Mouse (Mus musculus) macrophage (primary cell): ENCODE data around the gene Epas1. TPM values are rescaled to one million over a fixed set of nuclear protein-coding genes. Genes with fewer than 3 reads are reported as not detected.

Experiments
- H3K27ac ChIP-seq: fragments of 350-480 bp; formaldehyde crosslinking; 2 replicates; pipeline ENCODE4 v1.9.0; 2021
- H3K36me3 ChIP-seq: fragments of 350-480 bp; formaldehyde crosslinking; 2 replicates; pipeline ENCODE4 v1.9.0; 2021; ENCODE audit errors: inconsistent target
- H3K4me3 ChIP-seq: fragments of 350-480 bp; formaldehyde crosslinking; 2 replicates; pipeline ENCODE4 v1.9.0; 2021; ENCODE audit errors: inconsistent target
- H3K79me2 ChIP-seq: fragments of 350-480 bp; formaldehyde crosslinking; 2 replicates; pipeline ENCODE4 v1.9.0; 2021; ENCODE audit errors: inconsistent target
- WGBS: methylation state at CpG from one replicate; pipeline ENCODE4 v1.1.7; 2026; ENCODE audit warnings: inconsistent platforms; ENCODE audit not compliant: missing documents; 5-methylcytosine and 5-hydroxymethylcytosine counted together
- polyA plus RNA-seq: library from polyadenylated mRNA; stranded (reverse); fragments of 250-400 nt; gene quantifications from 3 replicates; pipeline ENCODE4 v1.2.4, GENCODE M21; 2018; ENCODE audit warnings: inconsistent platforms

Gene Epas1
- polyA plus RNA-seq, 1 experiment from 2014 or later = 6.8 TPM

DNA sequence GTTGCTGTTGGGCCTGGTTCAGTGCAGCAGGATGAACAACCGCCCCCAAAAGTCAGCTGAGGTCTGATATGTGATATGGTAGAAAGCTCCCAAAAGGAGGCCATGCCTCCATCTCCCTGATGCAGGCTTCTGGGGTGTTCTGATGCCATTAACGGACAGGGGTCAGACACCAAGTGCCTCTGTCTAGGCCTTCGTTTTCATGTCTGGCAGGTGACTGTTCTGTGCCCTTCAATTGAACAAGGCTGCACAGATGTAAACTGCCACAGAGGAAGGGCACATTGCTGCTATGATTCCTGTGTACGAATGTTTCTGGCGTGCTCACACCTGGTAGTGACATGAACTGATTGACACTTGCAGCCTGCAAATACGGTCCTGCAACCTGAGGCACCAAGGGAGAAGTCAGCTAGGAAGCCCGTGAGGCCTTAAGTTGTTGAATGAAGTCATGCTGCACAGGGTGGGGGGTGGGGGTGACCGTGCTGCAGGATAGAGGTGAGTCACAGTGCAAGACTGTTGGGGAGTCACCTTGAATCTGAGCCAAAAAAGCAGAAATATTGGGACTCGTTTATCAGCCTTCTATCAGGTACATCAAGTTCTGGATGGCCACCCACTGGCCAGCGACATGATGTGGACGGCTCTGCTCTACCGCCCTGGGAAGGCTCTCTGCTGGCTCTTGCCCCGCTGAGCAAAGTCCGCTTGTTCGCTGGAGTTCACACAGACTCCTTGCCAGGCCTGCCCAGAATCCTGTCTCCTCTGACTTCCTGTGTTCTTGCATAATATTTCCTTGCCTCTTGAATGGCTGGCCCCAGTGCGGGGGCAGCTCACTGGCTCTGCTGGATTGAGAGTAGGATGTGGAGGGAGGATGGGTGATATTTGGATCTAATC lies 16.1 kb downstream of the Epas1 start:
- Histone ChIP-seq H3K4me3 (no peak overlapping the region), H3K27ac (no peak overlapping the region), H3K36me3 (no peaks in the 10 kb centered on the region), H3K79me2 (no peaks in the 10 kb centered on the region)
- 51% methylated on average over 16 of the region's 16 CpGs for WGBS

DNA sequence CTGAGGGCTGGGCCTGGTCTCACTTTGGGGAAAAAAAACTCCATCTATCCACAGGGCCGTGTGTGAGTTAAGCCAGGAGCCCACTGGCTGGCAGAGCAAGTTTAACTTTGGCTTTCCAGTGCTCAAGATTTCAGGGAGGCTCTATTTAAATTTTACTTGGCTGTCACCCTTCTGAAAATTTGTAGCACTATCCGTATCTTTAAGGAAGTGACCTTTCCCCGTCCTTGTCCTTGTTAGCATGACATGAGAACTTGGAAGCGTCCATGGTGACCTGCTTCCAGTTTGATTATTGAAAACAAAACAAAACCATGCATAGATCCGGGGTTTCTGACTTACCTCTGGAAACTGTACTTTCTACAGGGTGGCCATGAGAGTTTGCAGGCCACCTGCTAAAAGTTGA lies 17.3 kb downstream of the Epas1 start:
- Histone ChIP-seq H3K36me3 (no peaks in the 10 kb centered on the region), H3K4me3 (no peak overlapping the region), H3K79me2 (no peaks in the 10 kb centered on the region), H3K27ac (no peak overlapping the region)
- WGBS = 86% methylated on average over 5 of the region's 5 CpGs

DNA sequence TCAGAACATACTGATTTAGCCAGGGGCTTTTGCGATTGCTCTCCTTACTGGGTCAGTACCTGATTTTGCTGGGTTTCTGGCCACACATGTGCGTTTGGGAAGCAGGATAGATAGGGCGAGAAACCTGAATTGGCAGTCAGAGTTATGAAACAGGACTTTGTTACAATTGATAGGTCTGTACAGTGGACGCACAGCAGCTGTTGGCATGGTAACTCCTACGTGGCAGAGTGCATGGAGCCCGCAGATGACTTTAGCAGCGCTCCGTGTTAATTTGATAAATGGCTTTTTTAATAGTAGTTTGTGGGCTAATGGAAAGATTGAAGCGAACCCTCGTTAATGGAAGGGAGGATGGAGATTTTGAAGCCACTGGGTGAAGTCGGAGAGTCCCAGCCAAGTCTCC lies 18.5 kb downstream of the Epas1 start:
- H3K4me3 ChIP-seq = no peak overlapping the region
- no peaks in the 10 kb centered on the region for H3K36me3 ChIP-seq
- 92% methylated on average over 11 of the region's 11 CpGs for WGBS

DNA sequence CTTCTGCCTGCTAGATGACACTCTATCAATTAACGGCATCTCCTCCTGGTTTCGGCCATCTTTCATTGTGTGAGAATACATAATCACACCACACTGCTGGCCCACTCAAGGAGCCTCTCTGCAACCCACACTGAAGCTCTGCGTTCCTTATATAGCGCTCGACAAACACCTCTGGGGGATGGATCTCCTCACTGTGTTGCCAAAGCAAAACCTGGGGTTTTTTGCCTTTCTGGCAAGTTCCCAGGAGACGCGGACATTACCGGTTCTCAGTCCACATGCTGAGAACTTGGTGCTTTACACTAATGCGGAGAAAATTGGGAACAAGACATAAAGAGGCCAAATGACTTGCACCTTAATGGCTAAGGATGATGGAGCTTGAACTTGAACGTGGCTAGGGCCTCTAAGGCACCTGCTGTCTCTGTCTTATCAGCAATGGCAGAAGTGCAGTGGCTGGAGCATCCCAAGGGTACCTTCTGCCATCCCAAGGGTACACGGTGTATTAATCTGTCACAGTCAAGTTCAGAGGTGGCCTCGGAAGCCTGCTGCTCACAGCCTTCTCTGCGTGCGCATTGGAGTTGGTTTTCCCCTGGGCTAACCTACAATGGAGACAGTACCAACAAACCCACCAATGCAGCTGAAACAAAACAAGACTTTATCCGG lies 19.6 kb downstream of the Epas1 start:
- 93% methylated on average over 15 of the region's 15 CpGs for WGBS
- Histone ChIP-seq H3K27ac (no peak overlapping the region), H3K79me2 (no peaks in the 10 kb centered on the region), H3K36me3 (no peaks in the 10 kb centered on the region), H3K4me3 (no peak overlapping the region)

More for the DNA sequence above, 18.5 kb downstream of the Epas1 start:
- Histone ChIP-seq H3K27ac (no peak overlapping the region), H3K79me2 (no peaks in the 10 kb centered on the region)

DNA sequence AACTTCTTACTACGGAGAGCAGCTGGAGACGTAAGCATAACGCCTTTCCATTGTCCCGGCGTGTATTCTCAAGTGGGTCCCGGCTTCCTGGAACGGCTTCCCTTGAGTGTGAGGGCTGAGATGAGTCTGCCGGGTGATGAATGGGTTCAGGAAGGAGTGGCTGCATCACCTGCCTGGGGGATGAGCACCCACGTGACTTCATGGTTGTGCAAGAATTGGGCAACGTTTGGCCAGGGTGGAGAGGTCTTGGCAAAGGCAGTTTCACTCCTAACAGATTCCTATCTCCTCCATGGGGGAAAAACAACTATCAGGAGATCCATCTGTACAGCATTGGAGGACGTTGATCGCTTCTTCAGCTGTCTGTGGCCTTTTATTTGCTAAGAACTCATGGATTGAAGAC lies 23.0 kb downstream of the Epas1 start:
- H3K4me3 ChIP-seq = no peak overlapping the region
- WGBS = 75% methylated on average over 12 of the region's 12 CpGs
- H3K79me2 ChIP-seq = no peaks in the 10 kb centered on the region
- H3K36me3 ChIP-seq = no peaks in the 10 kb centered on the region
- no peak overlapping the region for H3K27ac ChIP-seq

DNA sequence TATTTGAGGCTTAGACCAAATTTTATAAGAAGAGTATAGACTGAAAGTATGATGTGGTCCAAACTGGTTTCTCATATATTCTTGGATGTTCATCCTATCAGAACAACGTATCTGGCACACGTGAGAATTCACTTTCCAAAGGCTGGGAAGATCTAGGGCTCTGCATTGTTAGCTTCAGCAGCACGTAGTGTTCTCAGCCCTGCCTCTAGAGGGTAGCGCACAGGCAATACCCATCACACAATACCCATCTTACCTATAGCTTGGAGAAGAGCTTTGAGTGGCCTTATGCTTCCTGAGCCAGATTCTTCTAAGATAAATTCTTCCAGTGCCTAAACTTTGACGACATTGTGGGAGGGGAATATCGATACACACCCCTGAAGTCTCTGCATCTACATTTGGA lies 24.6 kb downstream of the Epas1 start:
- Histone ChIP-seq H3K36me3 (no peaks in the 10 kb centered on the region), H3K4me3 (no peak overlapping the region), H3K79me2 (no peaks in the 10 kb centered on the region), H3K27ac (no peak overlapping the region)
- 96% methylated on average over 6 of the region's 6 CpGs for WGBS

DNA sequence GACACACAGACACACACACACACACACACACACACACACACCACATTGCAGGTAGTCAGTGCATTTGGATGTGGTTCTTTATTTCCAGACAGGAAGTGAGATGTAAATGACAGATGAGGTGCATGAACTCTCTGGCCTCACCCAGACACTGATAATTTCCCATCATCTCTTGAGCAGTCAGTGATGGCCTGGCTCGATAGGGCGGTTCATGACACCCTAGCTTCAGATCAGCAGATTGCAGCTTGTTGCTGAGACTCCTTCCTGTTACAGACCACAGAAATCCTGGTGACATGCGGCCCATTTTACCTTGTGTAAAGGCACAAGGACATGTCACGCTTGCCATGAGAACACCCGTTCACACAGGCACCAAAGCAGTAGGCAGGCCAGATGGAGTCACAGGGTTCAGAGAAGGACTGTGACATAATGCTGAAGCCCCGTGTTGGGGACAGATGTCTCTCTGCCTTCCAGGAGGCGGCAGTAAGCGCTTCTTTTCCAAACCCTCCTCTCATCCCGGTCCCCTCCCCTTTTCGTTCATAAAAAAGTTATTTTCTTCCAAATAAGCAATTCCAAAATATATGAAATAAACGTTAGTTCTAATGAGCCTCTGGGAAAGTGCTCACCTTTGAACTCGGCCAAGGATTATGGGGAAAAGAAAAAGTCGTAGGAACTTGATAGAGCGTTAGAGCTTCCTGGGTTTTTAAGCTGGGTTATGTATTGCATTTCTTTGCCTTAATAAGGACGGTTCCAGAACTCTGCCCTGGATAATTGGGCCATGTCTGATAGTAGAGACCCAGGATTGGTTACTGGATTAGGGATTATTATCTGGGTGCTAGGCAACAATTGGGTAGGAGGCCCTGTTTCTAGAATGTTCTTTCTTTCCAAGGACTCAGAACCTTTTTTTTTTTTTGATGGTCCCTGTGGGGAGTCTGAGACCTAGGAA lies 26.0 kb downstream of the Epas1 start:
- WGBS = 70% methylated on average over 15 of the region's 15 CpGs
- no peak overlapping the region for H3K27ac ChIP-seq
- no peak overlapping the region for H3K4me3 ChIP-seq
- no peaks in the 10 kb centered on the region for H3K79me2 ChIP-seq
- no peaks in the 10 kb centered on the region for H3K36me3 ChIP-seq

DNA sequence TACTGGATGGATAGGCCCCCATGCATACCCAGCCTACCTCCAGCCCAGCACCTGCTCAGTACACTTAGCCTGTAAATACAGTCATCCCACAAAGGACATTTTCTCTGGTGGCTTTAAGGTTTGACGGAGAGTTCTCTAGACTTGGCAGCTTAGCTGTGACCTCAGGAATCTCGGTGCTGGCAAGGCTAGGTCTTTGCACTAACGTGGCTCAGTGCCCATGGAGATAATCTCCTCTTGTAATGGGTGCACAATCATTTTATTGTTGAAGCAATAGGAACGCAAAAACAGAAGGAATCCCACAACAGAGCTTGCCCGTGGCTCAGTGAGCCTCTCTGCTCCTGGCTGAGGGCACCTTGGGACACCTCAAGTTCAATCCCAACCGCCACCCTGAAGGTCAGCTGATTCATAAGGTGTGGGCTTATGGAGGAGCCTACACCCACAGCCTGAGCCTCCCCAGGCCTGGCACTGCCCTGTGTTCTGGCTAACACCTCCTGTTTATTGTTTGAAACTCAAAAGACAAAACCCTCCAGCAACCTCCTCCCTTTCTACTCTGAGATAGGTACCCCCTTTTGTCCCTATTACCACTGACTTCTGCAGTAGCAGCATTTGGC lies 27.3 kb downstream of the Epas1 start:
- 87% methylated on average over 6 of the region's 6 CpGs for WGBS
- Histone ChIP-seq H3K27ac (no peak overlapping the region), H3K4me3 (no peak overlapping the region), H3K36me3 (no peaks in the 10 kb centered on the region), H3K79me2 (no peaks in the 10 kb centered on the region)

DNA sequence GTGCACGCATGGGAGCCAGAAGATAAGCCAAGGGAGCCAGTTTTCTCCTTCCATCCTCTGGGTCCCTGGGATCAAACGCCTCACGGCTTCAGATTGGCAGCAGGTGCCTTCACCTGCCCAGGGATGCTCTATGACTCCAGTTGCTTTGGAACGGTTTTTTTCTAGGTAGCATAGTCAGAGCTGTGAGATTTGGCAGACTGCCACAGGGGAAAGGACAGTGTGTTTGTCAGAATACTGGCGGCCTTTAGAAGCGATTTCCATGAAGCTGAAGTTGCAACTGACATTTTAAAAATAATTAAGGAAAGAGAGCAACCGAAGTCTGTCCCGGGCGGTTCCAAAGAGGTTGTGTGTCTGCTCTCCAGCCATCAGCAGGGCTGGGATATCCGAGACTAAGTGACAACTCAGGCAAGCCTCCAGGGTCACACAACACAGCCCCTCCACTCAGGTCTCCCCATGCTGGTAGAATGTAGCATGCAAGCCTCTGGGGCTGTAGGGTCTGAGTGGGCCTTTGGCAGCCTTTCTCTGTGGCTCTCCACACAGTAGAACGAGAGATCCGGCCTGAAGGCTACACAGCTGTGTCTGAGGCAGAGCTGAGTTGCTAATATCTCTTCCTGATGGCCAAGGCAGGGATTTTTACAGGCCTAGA lies 28.4 kb downstream of the Epas1 start:
- no peaks in the 10 kb centered on the region for H3K36me3 ChIP-seq
- no peak overlapping the region for H3K27ac ChIP-seq
- H3K79me2 ChIP-seq = no peaks in the 10 kb centered on the region
- H3K4me3 ChIP-seq = no peak overlapping the region
- WGBS = 84% methylated on average over 12 of the region's 12 CpGs

DNA sequence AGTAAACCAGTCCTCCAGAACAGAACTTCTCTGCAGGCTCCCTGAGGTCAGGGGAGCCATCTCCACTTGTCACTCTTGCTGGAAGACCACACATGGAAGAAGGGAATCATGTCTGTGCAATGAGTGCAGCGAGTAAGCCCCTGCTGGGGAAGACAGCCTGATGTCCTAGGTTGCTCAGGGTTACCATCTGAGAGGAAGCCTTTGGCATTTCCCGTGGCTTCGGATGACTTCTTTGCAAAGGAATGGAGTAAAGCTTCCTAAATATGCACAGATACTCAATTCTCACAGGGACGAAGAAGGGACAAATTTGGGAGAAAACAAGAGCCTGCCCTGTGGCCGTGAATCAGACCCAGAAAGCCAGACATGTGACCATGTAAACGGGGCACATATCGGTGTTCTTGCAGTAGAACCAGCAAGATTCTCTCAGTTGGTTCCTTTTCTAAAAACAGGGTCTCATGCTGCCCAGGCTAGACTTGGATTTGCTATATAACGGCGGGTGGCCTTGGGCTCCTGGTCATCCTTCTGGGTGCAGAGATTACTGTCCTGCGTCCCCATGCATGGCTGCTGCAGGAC lies 31.0 kb downstream of the Epas1 start:
- WGBS = 89% methylated on average over 10 of the region's 10 CpGs
- Histone ChIP-seq H3K4me3 (no peak overlapping the region), H3K36me3 (no peaks in the 10 kb centered on the region), H3K79me2 (no peaks in the 10 kb centered on the region), H3K27ac (no peak overlapping the region)

DNA sequence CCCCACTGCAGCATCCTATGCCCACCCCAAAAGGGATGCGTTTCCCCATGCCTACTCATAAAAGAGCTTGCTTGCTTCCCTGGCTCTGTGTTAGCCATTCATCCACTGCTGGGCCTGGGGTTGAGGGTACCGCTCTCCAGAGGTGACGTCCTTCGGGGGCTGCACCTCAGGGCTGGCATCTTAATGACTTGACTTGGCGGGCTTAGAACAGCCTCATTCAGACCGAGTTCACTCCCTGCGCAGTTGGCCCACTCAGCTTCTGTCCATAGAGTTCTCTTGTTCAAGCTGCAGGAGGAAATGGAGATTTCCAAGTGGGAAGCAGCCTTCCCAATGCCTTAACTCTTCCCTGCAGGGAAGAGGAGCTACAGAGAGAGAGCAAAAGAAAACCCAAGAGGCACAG lies 32.1 kb downstream of the Epas1 start:
- H3K4me3 ChIP-seq = no peak overlapping the region
- H3K79me2 ChIP-seq = no peaks in the 10 kb centered on the region
- no peak overlapping the region for H3K27ac ChIP-seq
- H3K36me3 ChIP-seq = no peaks in the 10 kb centered on the region
- WGBS = 93% methylated on average over 7 of the region's 7 CpGs

DNA sequence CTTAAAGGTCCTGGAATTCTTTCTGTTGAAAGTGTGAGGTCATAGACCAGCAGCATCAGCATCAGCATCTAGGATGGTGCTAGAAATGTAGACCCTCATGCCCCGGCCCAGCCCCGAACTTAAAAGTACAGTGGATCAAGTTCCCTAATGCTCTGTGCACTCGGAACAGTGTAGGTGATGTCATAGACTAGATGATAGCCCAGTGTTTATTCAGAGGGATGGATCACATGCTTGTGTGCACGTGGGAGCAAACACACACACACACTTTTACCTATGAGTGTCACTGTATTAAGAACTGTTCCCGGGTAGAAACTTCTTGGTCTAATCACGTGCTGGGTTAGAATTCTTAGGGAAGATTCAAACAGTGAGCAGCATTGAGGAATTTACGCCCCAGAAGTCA lies 33.0 kb downstream of the Epas1 start:
- WGBS = 91% methylated on average over 7 of the region's 7 CpGs

DNA sequence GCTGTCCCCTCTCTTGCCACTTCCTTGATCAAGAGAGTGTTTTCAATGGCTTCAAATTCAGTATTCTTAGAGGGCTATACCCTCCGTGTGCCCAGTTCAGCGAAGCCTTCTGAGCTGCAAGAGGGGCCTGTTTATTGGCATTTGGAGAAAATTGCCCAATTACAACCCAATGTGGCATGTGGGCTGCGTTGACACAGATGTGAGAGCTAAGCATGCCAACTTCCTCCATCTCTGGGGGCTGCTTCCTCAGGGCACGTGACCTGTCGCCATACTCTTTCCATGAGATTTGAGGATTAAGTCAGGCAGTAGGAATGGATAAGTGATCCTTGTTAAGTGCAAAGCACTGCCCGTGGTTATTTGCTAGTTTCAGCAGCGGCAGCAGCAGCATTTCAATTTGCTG lies 34.3 kb downstream of the Epas1 start:
- H3K79me2 ChIP-seq = no peaks in the 10 kb centered on the region
- H3K4me3 ChIP-seq = no peak overlapping the region
- no peak overlapping the region for H3K27ac ChIP-seq
- no peaks in the 10 kb centered on the region for H3K36me3 ChIP-seq
- WGBS = 31% methylated on average over 7 of the region's 7 CpGs

More for the DNA sequence above, 33.0 kb downstream of the Epas1 start:
- no peaks in the 10 kb centered on the region for H3K79me2 ChIP-seq
- no peak overlapping the region for H3K4me3 ChIP-seq
- H3K36me3 ChIP-seq = no peaks in the 10 kb centered on the region
- no peak overlapping the region for H3K27ac ChIP-seq

DNA sequence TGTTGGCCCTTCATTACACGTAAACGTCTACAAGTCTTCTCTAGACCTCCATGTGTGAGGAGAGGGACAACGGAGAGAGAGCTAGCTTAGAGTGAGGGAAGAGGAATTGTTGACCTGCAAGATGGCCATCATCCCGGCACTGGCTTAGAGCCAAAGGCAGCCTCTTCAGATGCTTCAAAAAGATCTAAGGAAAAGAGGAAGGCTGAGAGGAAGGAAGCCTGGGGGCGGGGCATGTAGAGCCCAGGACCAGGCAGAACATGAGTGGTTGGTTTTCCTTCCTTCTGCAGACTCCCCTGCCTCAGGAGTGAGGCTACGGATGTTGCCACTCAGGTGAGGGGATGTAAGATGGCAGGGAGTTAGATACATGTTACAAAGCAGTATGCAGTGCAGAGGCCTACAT lies 34.8 kb downstream of the Epas1 start:
- no peak overlapping the region for H3K27ac ChIP-seq
- H3K36me3 ChIP-seq = no peaks in the 10 kb centered on the region
- no peaks in the 10 kb centered on the region for H3K79me2 ChIP-seq
- no peak overlapping the region for H3K4me3 ChIP-seq
- WGBS = 42% methylated on average over 6 of the region's 6 CpGs
